Comparison of ENCODE assay signal across 8 mouse cellular contexts in the genomic region with DNA sequence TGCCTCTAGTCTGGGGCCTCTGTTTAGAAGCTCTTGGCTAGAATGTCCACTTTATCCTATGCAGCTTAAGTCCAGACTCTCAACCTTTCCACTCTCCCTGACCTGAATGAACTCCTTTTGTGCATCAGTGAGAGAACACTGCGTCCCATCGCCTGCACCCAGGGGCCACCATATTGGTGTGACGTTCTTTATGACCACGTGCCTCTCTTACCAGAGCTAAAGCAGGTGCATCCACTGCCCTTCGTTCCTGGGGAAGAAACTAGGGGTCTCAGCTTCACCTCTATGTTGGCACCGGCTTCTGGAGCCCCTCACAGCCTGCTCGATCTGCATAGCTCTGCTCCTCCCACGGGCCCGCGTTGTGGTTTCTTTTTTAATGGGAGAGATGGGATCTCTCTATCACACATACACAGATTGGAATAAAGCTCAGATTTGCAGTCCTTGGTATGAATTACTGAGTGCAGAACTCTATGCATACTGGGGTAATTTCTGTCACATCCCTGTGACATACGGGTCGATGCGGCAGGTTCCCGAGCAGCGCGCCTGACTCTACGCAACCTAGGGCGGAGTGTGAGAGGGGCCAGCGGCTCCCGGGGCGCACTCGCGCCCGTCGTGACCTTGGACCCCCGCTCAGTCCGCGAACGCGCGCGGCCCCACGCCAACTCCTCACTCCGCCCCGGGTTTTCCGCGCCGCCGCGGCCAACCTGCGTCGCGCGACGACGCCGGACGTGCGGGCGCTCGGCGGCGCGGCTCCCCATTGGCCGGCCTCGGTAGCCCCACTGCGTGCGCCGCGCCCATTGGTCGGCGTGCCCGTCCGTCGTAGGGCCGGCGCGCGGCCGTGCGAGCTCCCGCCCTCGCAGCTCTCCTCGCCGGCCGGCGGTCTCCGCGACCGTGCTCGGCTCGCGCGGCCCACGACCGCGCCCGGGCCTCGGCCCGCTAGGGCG. TPM values are rescaled to one million over a fixed set of nuclear protein-coding genes. Genes with fewer than 3 reads are reported as not detected.
DNase-seq lines count a peak whose midpoint lies in the region; ATAC-seq lines count a peak whose summit lies in the region.

A gene (plus strand): TSS at position 831 of the 941 bp plus-strand sequence.

- peak within 1 kb of the TSS; percentile 97 for H3K9ac ChIP-seq in hindbrain, embryonic 11.5 days (ENCODE audit: low read depth, low read length)

- WGBS in hindbrain, embryonic 11.5 days, result under 1% methylated on average over 66 of the region's 91 CpGs

- peak; percentile 97 for ATAC-seq in hindbrain, embryonic 11.5 days (ENCODE audit: low FRiP score)

- 0 out of 2 replicates have a peak, but pooled peaks cover 2% of the 10 kb centered on the region for H3K4me1 ChIP-seq in hindbrain, embryonic 11.5 days (replicated peaks; ENCODE audit: control insufficient read depth, insufficient read depth, low read length)

- peak within 1 kb of the TSS; percentile 85 for H3K27ac ChIP-seq in hindbrain, embryonic 11.5 days (ENCODE audit: low read depth, low read length)

- H3K36me3 ChIP-seq in hindbrain, embryonic 11.5 days (ENCODE audit: control insufficient read depth, insufficient read depth, low read length), result no peaks in the 10 kb centered on the region

- DNase-seq in MN1 (ENCODE audit: low spot score), result peak; percentile 99
- DNase-seq in cerebellum, adult 9-10 months, result peak; percentile 87
- peak; percentile 53 to 86 for DNase-seq in frontal cortex, adult 2 months (ENCODE audit: extremely low spot score in 1 of 2, low spot score in 1 of 2)
- DNase-seq in hindbrain, embryonic 11.5 days (ENCODE audit: low spot score), result peak; percentile 96
- peak; percentile 88 to 91 for DNase-seq in layer of hippocampus, postnatal 14 days (ENCODE audit: low spot score in 2 of 2)
- DNase-seq in lung, postnatal 14 days, result peak; percentile 92
- peak; percentile 84 for DNase-seq in retina, adult 2 months (ENCODE audit: low read depth, low spot score)
- DNase-seq in thymus, postnatal 36 days, result peak; percentile 89 to 93

- peak within 1 kb of the TSS; percentile 83 for H3K4me2 ChIP-seq in hindbrain, embryonic 11.5 days (replicated peaks; ENCODE audit: low read depth, low read length)

- H3K4me3 ChIP-seq in hindbrain, embryonic 11.5 days (ENCODE audit: low read depth, low read length), result peak within 1 kb of the TSS; percentile 99

- H3K27me3 ChIP-seq in hindbrain, embryonic 11.5 days (ENCODE audit: control insufficient read depth, insufficient read depth, low read length), result no peaks in the 10 kb centered on the region

- H3K9me3 ChIP-seq in hindbrain, embryonic 11.5 days (ENCODE audit: control insufficient read depth, low read length), result no peaks in the 10 kb centered on the region

RNA-seq across cellular contexts. Expression of the gene that starts here (rescaled TPM):
- polyA plus RNA-seq in frontal cortex, adult 2 months (2012; rRNA removed), result 48.3 and 51.0 TPM in 2 replicates
- 12.4 and 13.5 TPM in 2 replicates for polyA plus RNA-seq in hindbrain, embryonic 11.5 days (2014; fragmentation: Nextera tagmentation; extraction: Ambion mirVana)
- 10 to 100 TPM; 95.9 to 97.3 TPM for total RNA-seq in layer of hippocampus, postnatal 14 days (2021)

Comparison
In these comparisons a context has a peak if more than half of its experiments do, and no peak if none do; other contexts are left out.
1. Peak in every context shown above with its lines: DNase-seq, ATAC-seq, H3K4me3 ChIP-seq and H3K27ac ChIP-seq.